In genomic region chr4:94052249-94053162, GRCm38 (mm10) we compare ENCODE assay signal across 13 mouse cellular contexts.
"Had no signal": no experiment of that assay in that cellular context is flagged by ENCODE, and none has a peak within 500 bp of the region (broad histone marks: within the 10 kb centered on the region; RNA-seq: fewer than 3 reads in every experiment).

No protein-coding gene starts in this region.

- H3K4me3 ChIP-seq: layer of hippocampus, adult 2 months; limb, embryonic 13.5 days; midbrain, embryonic 12.5 days; stomach, embryonic 15.5 days had no signal

- H3K4me2 ChIP-seq: limb, embryonic 13.5 days; midbrain, embryonic 12.5 days; stomach, embryonic 15.5 days had no signal

- DNase-seq: kidney, adult 9 months; kidney, postnatal 4 days; left cerebral cortex, postnatal 4 days; lung, adult 18-20 months; lung, postnatal 4 days; right cerebral cortex, postnatal 14 days; thymus, postnatal 4 days had no signal

- H3K27me3 ChIP-seq: limb, embryonic 13.5 days; midbrain, embryonic 12.5 days; stomach, embryonic 15.5 days had no signal

- H3K9ac ChIP-seq: limb, embryonic 13.5 days; liver, embryonic 14.5 days; midbrain, embryonic 12.5 days; stomach, embryonic 15.5 days had no signal

- H3K36me3 ChIP-seq: limb, embryonic 13.5 days; midbrain, embryonic 12.5 days; stomach, embryonic 15.5 days had no signal

- H3K4me1 ChIP-seq: limb, embryonic 13.5 days; midbrain, embryonic 12.5 days; stomach, embryonic 15.5 days had no signal

- H3K27ac ChIP-seq: kidney, postnatal 0 days; layer of hippocampus, adult 2 months; limb, embryonic 13.5 days; liver, embryonic 14.5 days; midbrain, embryonic 12.5 days; stomach, embryonic 15.5 days had no signal

- H3K9me3 ChIP-seq: limb, embryonic 13.5 days; midbrain, embryonic 12.5 days; stomach, embryonic 15.5 days had no signal
